Mouse (Mus musculus): Measurements from ENCODE around the gene Zfp184. TPM values are rescaled to one million over a fixed set of nuclear protein-coding genes. Genes with fewer than 3 reads are reported as not detected.
"Not testable (repeated sequence)": the region's sequence is repeated elsewhere in the genome, so short reads cannot be mapped to it uniquely, and the experiment has no call there.

The Zfp184 gene
- 4.4 and 4.7 TPM in 2 replicates for polyA plus RNA-seq (2015; fragmentation: Nextera tagmentation; extraction: Ambion mirVana)

DNA sequence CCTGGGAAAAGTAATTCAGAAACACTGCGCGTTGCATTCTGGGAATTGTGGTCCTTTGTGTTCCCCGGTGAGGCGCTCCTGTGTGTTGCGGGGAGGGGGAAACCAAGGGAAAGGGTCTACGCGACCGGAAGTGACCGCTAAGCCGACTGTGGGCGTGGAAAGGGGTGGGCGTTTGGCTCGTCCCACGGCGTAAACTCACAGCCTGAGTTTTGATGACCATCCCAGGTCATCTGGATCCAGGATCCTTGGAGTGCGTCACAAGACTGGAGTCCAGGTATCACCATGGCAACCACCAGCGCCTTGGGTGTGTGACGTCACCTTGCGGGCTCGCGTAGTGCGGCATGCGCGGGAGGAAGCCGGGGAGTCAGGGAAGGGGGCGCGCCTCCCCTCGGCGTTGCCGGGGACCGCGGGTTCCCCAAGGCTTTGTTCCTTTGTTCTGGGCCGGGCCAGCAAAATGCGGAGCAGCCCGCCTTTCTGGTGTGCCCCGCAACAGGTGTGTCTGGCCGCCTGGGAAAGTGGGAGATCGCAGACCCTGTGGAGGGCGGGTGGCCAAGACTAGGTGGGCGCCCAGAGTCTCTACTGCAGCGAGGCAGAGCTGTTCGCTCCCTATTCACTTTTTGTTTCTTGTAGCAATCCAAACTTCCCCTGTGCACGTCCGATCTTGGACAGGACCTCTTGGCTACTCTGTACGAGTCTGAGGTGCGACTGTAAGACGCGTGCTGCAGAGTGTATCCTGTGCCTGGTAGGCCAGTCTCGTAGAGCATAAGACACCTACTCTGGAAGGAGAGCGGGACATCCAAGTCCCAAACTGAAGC lies at the start of gene Zfp184:
Zfp184 (plus strand) TSS at position 169 of the 815 bp plus-strand sequence.
- H3K36me3 ChIP-seq (ENCODE audit: control insufficient read depth, insufficient read depth, low read length) = no peaks in the 10 kb centered on the region
- H3K4me1 ChIP-seq (ENCODE audit: control insufficient read depth, insufficient read depth, low read length) = no peaks in the 10 kb centered on the region
- peak within 1 kb of the TSS; percentile 59 for H3K27ac ChIP-seq (ENCODE audit: low read length)
- H3K27me3 ChIP-seq (replicated peaks; ENCODE audit: control insufficient read depth, insufficient read depth, low read length) = no peaks in the 10 kb centered on the region
- H3K9ac ChIP-seq (ENCODE audit: low read depth, low read length) = peak within 1 kb of the TSS; percentile 81
- peak within 1 kb of the TSS; percentile 62 for H3K4me2 ChIP-seq (ENCODE audit: low read depth, low read length)
- H3K9me3 ChIP-seq (ENCODE audit: control insufficient read depth, low read length) = no peaks in the 10 kb centered on the region
- peak; percentile 85 for ATAC-seq
- H3K4me3 ChIP-seq (ENCODE audit: low read length) = peak within 1 kb of the TSS; percentile 78
- under 1% methylated on average over 50 of the region's 50 CpGs for WGBS

DNA sequence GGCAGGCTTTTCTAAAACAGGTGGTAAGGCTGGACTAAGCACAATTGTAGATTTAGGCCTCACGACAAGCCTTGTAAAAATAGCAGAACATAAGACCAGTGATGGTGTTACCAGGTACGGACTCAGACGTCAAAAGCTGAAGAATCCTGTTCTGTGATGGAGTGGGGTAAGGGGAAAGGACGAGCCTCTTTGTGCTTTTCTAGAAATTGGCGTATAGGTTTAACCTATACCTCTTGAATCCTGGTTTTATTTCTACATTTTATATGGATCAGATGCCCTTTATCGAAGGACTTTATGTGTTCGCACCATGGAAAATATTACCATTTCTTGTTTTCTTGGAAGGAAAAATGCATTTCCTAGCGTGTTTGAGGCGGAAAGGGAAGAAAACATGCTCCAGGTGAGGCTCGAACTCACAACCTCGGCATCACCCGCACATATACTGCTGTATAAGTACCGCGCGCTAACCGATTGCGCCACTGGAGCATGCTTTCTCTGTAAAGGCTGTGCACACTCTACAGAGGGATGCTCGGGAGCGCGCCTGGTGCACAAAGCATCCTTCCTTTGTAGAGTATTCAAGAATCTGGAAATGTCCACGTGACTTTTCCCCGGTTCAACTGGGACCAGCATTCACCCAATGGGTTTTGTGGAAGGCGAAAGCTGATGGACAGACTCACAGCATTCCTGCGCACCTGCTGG lies 48.2 kb upstream of the Zfp184 start:
- H3K27ac ChIP-seq (ENCODE audit: low read length) = no peak overlapping the region
- no peaks in the 10 kb centered on the region for H3K4me1 ChIP-seq (ENCODE audit: control insufficient read depth, insufficient read depth, low read length)
- H3K4me2 ChIP-seq (ENCODE audit: low read depth, low read length) = peak overlapping the region; percentile 75
- H3K4me3 ChIP-seq (ENCODE audit: low read length) = peak overlapping the region; percentile 55
- ATAC-seq = peak; percentile 88
- no peaks in the 10 kb centered on the region for H3K27me3 ChIP-seq (replicated peaks; ENCODE audit: control insufficient read depth, insufficient read depth, low read length)
- 10% methylated on average over 24 of the region's 24 CpGs for WGBS
- H3K36me3 ChIP-seq (ENCODE audit: control insufficient read depth, insufficient read depth, low read length) = no peaks in the 10 kb centered on the region
- H3K9me3 ChIP-seq (ENCODE audit: control insufficient read depth, low read length) = no peaks in the 10 kb centered on the region
- H3K9ac ChIP-seq (ENCODE audit: low read depth, low read length) = peak overlapping the region; percentile 56

DNA sequence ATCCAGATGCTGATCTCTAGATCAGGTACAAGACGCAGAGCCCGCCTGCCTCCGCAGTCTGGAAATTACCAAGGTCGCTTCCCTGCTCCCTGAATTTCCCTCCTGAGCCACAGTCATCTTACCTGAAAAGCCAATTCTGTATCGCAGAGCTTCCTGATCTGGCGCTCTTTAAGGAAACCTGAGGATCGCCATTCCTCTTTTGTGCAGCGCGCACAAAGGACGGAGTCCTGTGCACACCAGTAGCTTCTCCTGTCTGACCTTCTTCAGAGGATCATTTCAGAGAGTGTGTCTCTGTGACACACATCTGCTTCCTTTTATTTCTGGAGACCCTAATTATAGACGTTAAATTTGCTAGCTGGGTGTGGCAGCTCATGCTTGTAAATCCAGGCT lies 47.7 kb upstream of the Zfp184 start:
- no peak overlapping the region for H3K27ac ChIP-seq (ENCODE audit: low read length)
- H3K9ac ChIP-seq (ENCODE audit: low read depth, low read length) = peak overlapping the region; percentile 56
- H3K9me3 ChIP-seq (ENCODE audit: control insufficient read depth, low read length) = no peaks in the 10 kb centered on the region
- H3K4me1 ChIP-seq (ENCODE audit: control insufficient read depth, insufficient read depth, low read length) = no peaks in the 10 kb centered on the region
- WGBS = 2% methylated on average over 11 of the region's 11 CpGs
- H3K4me2 ChIP-seq (ENCODE audit: low read depth, low read length) = peak overlapping the region; percentile 75
- ATAC-seq = peak; percentile 21; the same call in 1 of the 2 replicates
- H3K4me3 ChIP-seq (ENCODE audit: low read length) = peak overlapping the region; percentile 55
- H3K27me3 ChIP-seq (replicated peaks; ENCODE audit: control insufficient read depth, insufficient read depth, low read length) = no peaks in the 10 kb centered on the region
- no peaks in the 10 kb centered on the region for H3K36me3 ChIP-seq (ENCODE audit: control insufficient read depth, insufficient read depth, low read length)

DNA sequence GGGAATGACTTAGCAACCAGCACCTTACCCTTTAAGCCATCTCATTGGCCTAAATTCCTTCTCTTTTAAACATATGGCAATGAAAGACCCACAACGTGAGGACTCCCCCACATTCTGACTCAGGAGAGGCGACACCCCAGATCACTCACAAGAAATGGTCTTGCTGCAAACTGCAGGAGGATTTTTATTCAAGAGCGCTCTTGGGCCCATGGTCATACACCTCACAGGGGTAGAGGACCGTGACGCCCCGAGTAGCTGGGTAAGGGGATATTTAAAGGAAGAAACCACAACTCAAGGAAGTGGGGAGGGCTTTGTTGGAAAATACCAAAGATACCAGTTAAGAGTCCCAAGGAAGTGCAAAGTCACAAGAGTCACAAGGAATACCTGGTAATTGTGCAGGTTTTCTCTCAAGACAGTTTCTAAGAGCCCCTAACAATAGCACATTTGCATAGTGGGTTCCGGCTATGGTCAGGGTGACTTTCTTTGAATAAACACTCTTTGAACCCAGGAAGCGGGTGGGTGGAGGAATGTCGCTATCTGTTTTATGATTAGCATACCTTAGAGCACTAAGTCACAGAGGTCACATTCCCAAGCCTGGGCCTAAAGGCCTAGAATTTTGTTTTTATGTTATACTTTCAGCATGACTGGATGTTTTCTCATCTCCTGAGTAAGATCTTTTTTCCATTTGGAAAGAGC lies 43.9 kb upstream of the Zfp184 start:
- not testable (repeated sequence) for H3K4me3 ChIP-seq (ENCODE audit: low read length); H3K9ac ChIP-seq (ENCODE audit: low read depth, low read length); H3K27ac ChIP-seq (ENCODE audit: low read length); ATAC-seq; H3K4me1 ChIP-seq (ENCODE audit: control insufficient read depth, insufficient read depth, low read length); H3K36me3 ChIP-seq (ENCODE audit: control insufficient read depth, insufficient read depth, low read length); H3K27me3 ChIP-seq (replicated peaks; ENCODE audit: control insufficient read depth, insufficient read depth, low read length); H3K4me2 ChIP-seq (ENCODE audit: low read depth, low read length); H3K9me3 ChIP-seq (ENCODE audit: control insufficient read depth, low read length)
- WGBS = 85% methylated on average over 9 of the region's 9 CpGs

DNA sequence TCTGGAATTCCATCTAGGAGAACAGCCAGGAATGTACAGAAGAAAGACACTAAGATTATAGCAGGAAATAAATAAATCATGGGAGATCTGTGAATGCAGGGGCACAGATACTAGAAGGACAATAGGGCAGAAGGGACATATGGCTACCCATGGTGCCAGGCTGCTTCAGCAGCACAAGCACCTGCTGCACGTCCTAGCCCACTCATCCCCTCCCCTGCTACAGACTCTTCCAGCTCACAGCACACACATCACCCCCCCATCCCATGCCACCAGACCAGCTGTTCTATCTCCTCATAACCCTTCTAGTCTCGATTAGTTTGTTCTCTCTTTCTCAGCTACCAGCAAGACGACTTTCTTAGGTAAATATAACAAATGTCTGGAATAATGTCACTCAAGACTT lies 41.4 kb upstream of the Zfp184 start:
- Histone ChIP-seq H3K36me3 (ENCODE audit: control insufficient read depth, insufficient read depth, low read length) (no peaks in the 10 kb centered on the region), H3K4me3 (ENCODE audit: low read length) (no peak overlapping the region), H3K4me1 (ENCODE audit: control insufficient read depth, insufficient read depth, low read length) (no peaks in the 10 kb centered on the region), H3K9ac (ENCODE audit: low read depth, low read length) (no peak overlapping the region), H3K27me3 (replicated peaks; ENCODE audit: control insufficient read depth, insufficient read depth, low read length) (no peaks in the 10 kb centered on the region), H3K9me3 (ENCODE audit: control insufficient read depth, low read length) (no peaks in the 10 kb centered on the region), H3K4me2 (ENCODE audit: low read depth, low read length) (no peak overlapping the region), H3K27ac (ENCODE audit: low read length) (no peak overlapping the region)
- no peak for ATAC-seq
- WGBS = 33% methylated on average over 3 of the region's 3 CpGs

DNA sequence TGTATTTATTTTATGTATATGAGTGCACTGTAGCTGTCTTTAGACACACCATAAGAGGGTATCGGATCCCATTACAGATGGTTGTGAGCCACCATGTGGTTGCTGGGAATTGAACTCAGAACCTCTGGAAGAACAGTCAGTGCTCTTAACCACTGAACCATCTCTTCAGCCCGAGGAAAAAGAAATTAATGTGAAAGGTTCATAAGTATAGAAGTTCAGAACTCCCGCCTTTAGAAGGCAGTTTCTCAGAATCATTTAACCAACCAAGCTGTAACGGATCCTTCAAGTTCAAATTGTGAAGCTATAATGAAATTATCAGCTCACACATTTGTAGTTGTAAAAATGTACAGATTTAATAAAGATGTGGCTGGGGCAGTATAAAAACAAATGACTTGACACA lies 40.8 kb upstream of the Zfp184 start:
- WGBS = 77% methylated on average over 4 of the region's 4 CpGs

DNA sequence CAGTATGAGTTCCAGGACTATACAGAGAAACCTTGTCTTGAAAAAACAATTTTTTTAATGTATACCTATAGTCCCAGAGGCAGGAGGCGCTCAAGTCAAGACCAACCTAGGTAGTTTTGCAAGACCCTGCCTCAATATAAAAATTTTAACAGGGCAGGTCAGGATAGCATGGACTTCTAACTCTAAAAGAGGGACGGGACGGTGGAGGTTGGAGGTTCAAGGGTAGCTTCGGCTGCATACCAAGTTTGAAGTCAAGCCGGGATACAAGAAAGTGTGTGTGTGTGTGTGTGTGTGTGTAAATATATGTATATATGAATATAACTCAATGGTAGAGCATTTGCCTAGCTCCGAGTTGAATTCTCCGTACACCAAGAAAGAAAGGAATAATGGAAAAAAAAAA lies 38.6 kb upstream of the Zfp184 start:
- no peak overlapping the region for H3K27ac ChIP-seq (ENCODE audit: low read length)

More for the DNA sequence above, 40.8 kb upstream of the Zfp184 start:
- not testable (repeated sequence) for H3K27me3 ChIP-seq (replicated peaks; ENCODE audit: control insufficient read depth, insufficient read depth, low read length); H3K36me3 ChIP-seq (ENCODE audit: control insufficient read depth, insufficient read depth, low read length); H3K4me2 ChIP-seq (ENCODE audit: low read depth, low read length); H3K9ac ChIP-seq (ENCODE audit: low read depth, low read length); H3K4me3 ChIP-seq (ENCODE audit: low read length); H3K4me1 ChIP-seq (ENCODE audit: control insufficient read depth, insufficient read depth, low read length); ATAC-seq; H3K27ac ChIP-seq (ENCODE audit: low read length); H3K9me3 ChIP-seq (ENCODE audit: control insufficient read depth, low read length)

DNA sequence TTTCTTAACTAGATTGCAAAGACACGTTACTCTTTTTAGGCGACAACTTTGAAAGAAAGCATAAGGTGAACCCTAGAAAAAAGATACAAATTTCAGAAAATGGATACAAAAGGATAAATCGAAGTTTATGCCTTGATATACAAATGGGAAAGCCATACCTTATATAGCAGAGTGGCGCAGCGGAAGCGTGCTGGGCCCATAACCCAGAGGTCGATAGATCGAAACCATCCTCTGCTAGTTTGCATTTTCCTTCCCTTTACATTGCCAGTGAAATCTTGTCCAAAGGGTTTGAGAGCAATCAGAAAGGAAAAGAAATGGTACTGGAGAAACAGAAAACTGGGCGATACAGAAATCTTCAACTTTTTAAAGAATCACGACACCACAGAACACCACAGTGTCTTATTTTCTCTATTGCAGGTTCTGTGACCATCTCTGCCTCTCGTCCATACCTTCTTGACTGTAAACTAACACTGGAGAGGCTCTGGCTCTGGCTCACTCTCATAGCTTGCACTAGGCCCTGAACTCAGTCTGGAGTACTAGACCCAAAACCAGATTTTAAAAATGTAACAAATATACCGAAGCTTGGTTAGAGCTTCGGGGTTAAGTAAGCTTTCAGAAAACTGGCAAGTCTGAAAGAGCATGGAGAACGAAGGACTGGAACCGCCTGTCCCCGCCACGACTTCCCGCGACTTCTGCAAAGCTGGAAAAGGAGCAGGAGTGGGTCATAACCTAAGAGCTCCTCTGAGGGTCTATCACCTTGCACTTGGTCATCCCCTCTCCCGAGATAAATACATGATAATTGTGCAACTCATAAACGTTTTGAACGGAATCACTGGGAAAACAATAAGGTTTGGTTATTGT lies 37.7 kb upstream of the Zfp184 start:
- Histone ChIP-seq H3K36me3 (ENCODE audit: control insufficient read depth, insufficient read depth, low read length) (no peaks in the 10 kb centered on the region), H3K9ac (ENCODE audit: low read depth, low read length) (no peak overlapping the region), H3K9me3 (ENCODE audit: control insufficient read depth, low read length) (no peaks in the 10 kb centered on the region), H3K4me3 (ENCODE audit: low read length) (peak overlapping the region; percentile 11), H3K4me2 (ENCODE audit: low read depth, low read length) (no peak overlapping the region), H3K27ac (ENCODE audit: low read length) (no peak overlapping the region), H3K4me1 (ENCODE audit: control insufficient read depth, insufficient read depth, low read length) (no peaks in the 10 kb centered on the region), H3K27me3 (replicated peaks; ENCODE audit: control insufficient read depth, insufficient read depth, low read length) (no peaks in the 10 kb centered on the region)
- no peak for ATAC-seq
- WGBS = 35% methylated on average over 22 of the region's 22 CpGs

More for the DNA sequence above, 38.6 kb upstream of the Zfp184 start:
- no peaks in the 10 kb centered on the region for H3K9me3 ChIP-seq (ENCODE audit: control insufficient read depth, low read length)
- no peaks in the 10 kb centered on the region for H3K27me3 ChIP-seq (replicated peaks; ENCODE audit: control insufficient read depth, insufficient read depth, low read length)
- 63% methylated on average over 7 of the region's 7 CpGs for WGBS
- H3K4me1 ChIP-seq (ENCODE audit: control insufficient read depth, insufficient read depth, low read length) = no peaks in the 10 kb centered on the region
- ATAC-seq = no peak
- no peak overlapping the region for H3K4me2 ChIP-seq (ENCODE audit: low read depth, low read length)
- H3K4me3 ChIP-seq (ENCODE audit: low read length) = no peak overlapping the region
- H3K36me3 ChIP-seq (ENCODE audit: control insufficient read depth, insufficient read depth, low read length) = no peaks in the 10 kb centered on the region
- no peak overlapping the region for H3K9ac ChIP-seq (ENCODE audit: low read depth, low read length)
